Comparison of ENCODE assay signal across 18 mouse cellular contexts in the genomic region with DNA sequence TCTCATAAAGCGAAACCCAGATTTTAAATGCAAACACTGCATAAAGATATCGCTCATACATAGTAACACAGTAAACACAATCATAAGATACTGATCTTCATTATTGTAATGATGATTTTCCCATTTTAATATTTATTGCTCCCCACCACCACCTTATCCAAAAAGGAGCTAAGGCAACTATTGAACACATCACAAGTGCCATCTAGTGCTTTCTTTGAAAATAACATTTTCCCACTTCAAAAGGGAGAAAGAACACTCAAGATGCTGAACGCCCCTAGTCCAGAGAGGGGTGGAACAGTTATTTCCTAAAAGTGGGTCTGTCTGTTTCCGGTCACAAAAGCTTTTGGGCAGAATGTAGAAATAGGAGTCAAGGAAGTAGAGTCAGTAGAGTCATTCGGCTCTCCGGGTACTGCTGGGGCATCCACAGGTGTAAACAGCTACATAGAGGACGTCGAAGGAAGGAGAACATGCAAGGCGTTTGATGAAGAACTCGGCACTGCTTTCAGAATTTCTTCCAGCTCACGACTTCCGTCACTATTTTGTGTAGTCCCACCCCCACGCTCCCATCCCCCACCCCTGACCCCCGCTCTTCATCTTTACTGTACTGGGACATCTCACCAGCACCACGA. TPM values are rescaled to one million over a fixed set of nuclear protein-coding genes. Genes with fewer than 3 reads are reported as not detected.
DNase-seq lines count a peak whose midpoint lies in the region; ATAC-seq and TF ChIP-seq lines count a peak whose summit lies in the region.
"Had no signal": no experiment of that assay in that cellular context is flagged by ENCODE, and none has a peak within 500 bp of the region (broad histone marks: within the 10 kb centered on the region; RNA-seq: fewer than 3 reads in every experiment).

No protein-coding gene starts in this region.

- no peak for TF ChIP-seq EP300 in heart, adult 2 months (IDR thresholded peaks at IDR 0.05; ENCODE audit: insufficient read depth, low read depth, low read length)
- no peak for TF ChIP-seq EP300 in liver, postnatal 0 days (IDR thresholded peaks at IDR 0.05; ENCODE audit: low read depth)

- H3K9me3 ChIP-seq in liver, postnatal 0 days (ENCODE audit: low read length) = no peaks in the 10 kb centered on the region
- no peaks in the 10 kb centered on the region for H3K9me3 ChIP-seq in liver, embryonic 11.5 days (ENCODE audit: control insufficient read depth, low read length)
- H3K9me3 ChIP-seq: embryonic facial prominence, embryonic 15.5 days; forebrain, embryonic 13.5 days; hindbrain, embryonic 15.5 days; limb, embryonic 10.5 days; neural tube, embryonic 15.5 days had no signal

- no peaks in the 10 kb centered on the region for H3K79me2 ChIP-seq in heart, adult 2 months (replicated peaks; ENCODE audit: control insufficient read depth, insufficient read depth, low read length)

- ATAC-seq in liver, postnatal 0 days = no peak
- ATAC-seq in liver, embryonic 11.5 days (replicated peaks; ENCODE audit: low FRiP score) = no peak
- ATAC-seq: forebrain, embryonic 13.5 days had no signal

- H3K4me1 ChIP-seq in heart, adult 2 months (ENCODE audit: control insufficient read depth, insufficient read depth, low read length) = no peaks in the 10 kb centered on the region
- no peaks in the 10 kb centered on the region for H3K4me1 ChIP-seq in liver, postnatal 0 days (ENCODE audit: insufficient read depth)
- H3K4me1 ChIP-seq in liver, embryonic 11.5 days (replicated peaks; ENCODE audit: control insufficient read depth, insufficient read depth, low read length) = no peaks in the 10 kb centered on the region
- H3K4me1 ChIP-seq: forebrain, embryonic 13.5 days; hindbrain, embryonic 15.5 days; neural tube, embryonic 15.5 days had no signal

- H3K27ac ChIP-seq in heart, adult 2 months = no peak overlapping the region
- H3K27ac ChIP-seq in liver, postnatal 0 days (ENCODE audit: low read depth) = no peak overlapping the region
- H3K27ac ChIP-seq in liver, embryonic 11.5 days (ENCODE audit: low read depth, low read length) = no peak overlapping the region
- H3K27ac ChIP-seq: embryonic facial prominence, embryonic 15.5 days; forebrain, embryonic 13.5 days; hindbrain, embryonic 15.5 days; limb, embryonic 10.5 days; neural tube, embryonic 15.5 days had no signal

- peak; percentile 47 for TF ChIP-seq CTCF in heart, adult 2 months (IDR thresholded peaks at IDR 0.05)
- peak; percentile 40 for TF ChIP-seq CTCF in liver, postnatal 0 days (IDR thresholded peaks at IDR 0.05; ENCODE audit: low read depth)

- H3K9ac ChIP-seq in heart, adult 2 months (ENCODE audit: low read depth, low read length) = no peak overlapping the region
- no peak overlapping the region for H3K9ac ChIP-seq in liver, postnatal 0 days (replicated peaks)
- H3K9ac ChIP-seq in liver, embryonic 11.5 days (ENCODE audit: low read depth, low read length) = no peak overlapping the region
- H3K9ac ChIP-seq: embryonic facial prominence, embryonic 15.5 days; forebrain, embryonic 13.5 days; hindbrain, embryonic 15.5 days; neural tube, embryonic 15.5 days had no signal

- no peaks in the 10 kb centered on the region for H3K36me3 ChIP-seq in heart, adult 2 months (ENCODE audit: control insufficient read depth, insufficient read depth, low read length)
- H3K36me3 ChIP-seq in liver, postnatal 0 days (replicated peaks; ENCODE audit: insufficient read depth, low read length) = no peaks in the 10 kb centered on the region
- H3K36me3 ChIP-seq in liver, embryonic 11.5 days (ENCODE audit: control insufficient read depth, insufficient read depth, low read length) = no peaks in the 10 kb centered on the region
- H3K36me3 ChIP-seq: embryonic facial prominence, embryonic 15.5 days; hindbrain, embryonic 15.5 days; limb, embryonic 10.5 days; neural tube, embryonic 15.5 days had no signal

- no peaks in the 10 kb centered on the region for H3K27me3 ChIP-seq in heart, adult 2 months (ENCODE audit: control insufficient read depth, insufficient read depth, low read length)
- H3K27me3 ChIP-seq in liver, postnatal 0 days (ENCODE audit: insufficient read depth, low read length) = no peaks in the 10 kb centered on the region
- H3K27me3 ChIP-seq in liver, embryonic 11.5 days (replicated peaks; ENCODE audit: control insufficient read depth, insufficient read depth, low read length) = no peaks in the 10 kb centered on the region; the same call in 1 of the 2 replicates
- H3K27me3 ChIP-seq: embryonic facial prominence, embryonic 15.5 days; forebrain, embryonic 13.5 days; hindbrain, embryonic 15.5 days; neural tube, embryonic 15.5 days had no signal

- intact Hi-C loops in heart, adult 2 months (cut with DNase I) = loop anchor here (1.0 to 5.0 kb wide), 2 partner anchors 91 to 236 kb away; a partner anchor contains a TSS

- TF ChIP-seq POLR2A in heart, adult 2 months (IDR thresholded peaks at IDR 0.05; ENCODE audit: insufficient read depth, low read depth, low read length) = no peak

- DNase-seq in heart, adult 2 months = no peak
- no peak for DNase-seq in heart, adult 9 months (ENCODE audit: low spot score in 2 of 2)
- no peak for DNase-seq in liver, postnatal 0 days
- no peak for DNase-seq in liver, embryonic 11.5 days (ENCODE audit: low spot score)
- peak; percentile 33 for DNase-seq in CD4-positive, CD25-positive, alpha-beta regulatory T cell, adult 2 months (ENCODE audit: low read depth, low spot score)
- DNase-seq in induced T-regulatory cell, adult 2 months (ENCODE audit: low read depth) = peak; percentile 58
- no peak for DNase-seq in thymus, postnatal 25 days
- DNase-seq in urinary bladder, postnatal 4 days (ENCODE audit: low spot score in 2 of 2) = no peak
- DNase-seq: adrenal gland, postnatal 10 days; cerebellum, postnatal 14 days; kidney, postnatal 10 days; right cerebral cortex, adult 18-20 months; spleen, adult 18-20 months had no signal

- WGBS in heart, adult 2 months = 70% methylated on average over 15 of the region's 15 CpGs
- 64% methylated on average over 15 of the region's 15 CpGs for WGBS in liver, postnatal 0 days (ENCODE audit: insufficient replicate concordance)
- WGBS in liver, embryonic 11.5 days = 69% methylated on average over 15 of the region's 15 CpGs

- H3K4me3 ChIP-seq in heart, adult 2 months = no peak overlapping the region
- H3K4me3 ChIP-seq in liver, postnatal 0 days (ENCODE audit: low read depth, low read length) = no peak overlapping the region
- no peak overlapping the region for H3K4me3 ChIP-seq in liver, embryonic 11.5 days (ENCODE audit: low read depth, low read length)
- H3K4me3 ChIP-seq: embryonic facial prominence, embryonic 15.5 days; forebrain, embryonic 13.5 days; hindbrain, embryonic 15.5 days; limb, embryonic 10.5 days; neural tube, embryonic 15.5 days had no signal

- no peak overlapping the region for H3K4me2 ChIP-seq in liver, postnatal 0 days (ENCODE audit: low read depth, low read length)
- H3K4me2 ChIP-seq in liver, embryonic 11.5 days = no peak overlapping the region
- H3K4me2 ChIP-seq: embryonic facial prominence, embryonic 15.5 days; forebrain, embryonic 13.5 days; hindbrain, embryonic 15.5 days; neural tube, embryonic 15.5 days had no signal

RNA-seq across cellular contexts. Expression of a gene that starts 17.1 kb away (rescaled TPM):
- 10 to 100 TPM; 11.7 to 15.2 TPM for total RNA-seq in heart, adult 2 months (2021)
- polyA plus RNA-seq in heart, adult 2 months (2012; rRNA removed) = 11.3 and 17.0 TPM in 2 replicates
- 3.4 TPM in 2 replicates for polyA plus RNA-seq in liver, postnatal 0 days (2015; fragmentation: Nextera tagmentation; extraction: Ambion mirVana)
- polyA plus RNA-seq in liver, embryonic 11.5 days (2014; fragmentation: Nextera tagmentation; extraction: Ambion mirVana) = 6.3 and 8.4 TPM in 2 replicates

Comparison
In these comparisons a context has a peak if more than half of its experiments do, and no peak if none do; other contexts are left out.
1. DNase-seq: peak in CD4-positive, CD25-positive, alpha-beta regulatory T cell, adult 2 months (single experiment) and induced T-regulatory cell, adult 2 months (single experiment); none in heart, adult 2 months (0 of 2), heart, adult 9 months (0 of 2), liver, postnatal 0 days (single experiment), liver, embryonic 11.5 days (single experiment), thymus, postnatal 25 days (single experiment) and urinary bladder, postnatal 4 days (0 of 2).